Mouse (Mus musculus) adrenal gland, postnatal 14 days (tissue): Measurements from ENCODE around the gene Cxcl17. TPM values are rescaled to one million over a fixed set of nuclear protein-coding genes. Genes with fewer than 3 reads are reported as not detected.
"Not testable (repeated sequence)": the region's sequence is repeated elsewhere in the genome, so short reads cannot be mapped to it uniquely, and the experiment has no call there.

ENCODE experiments used
- DNase-seq: peaks from one replicate; pipeline ENCODE4 v3.0.0; 2021; ENCODE audit warnings: mixed read lengths
- total RNA-seq: library from RNA; stranded (reverse); gene quantifications from 2 replicates; pipeline ENCODE4 v1.2.3, GENCODE M21; 2021

The Cxcl17 gene
- total RNA-seq, 1 experiment from 2014 or later: not detected

GRCm38 (mm10) chr7:25426380-25426779, 13.7 kb upstream of the Cxcl17 start:
- not testable (repeated sequence) for DNase-seq

GRCm38 (mm10) chr7:25424429-25424828, 11.7 kb upstream of the Cxcl17 start:
- DNase-seq: peak; percentile 87

- DNase-seq: peak; percentile 34
Measured at GRCm38 (mm10) chr7:25422286-25422841, 9.7 kb upstream of the Cxcl17 start.

GRCm38 (mm10) chr7:25419943-25420342, 7.3 kb upstream of the Cxcl17 start:
- DNase-seq: no peak

- DNase-seq: no peak
Measured at GRCm38 (mm10) chr7:25419536-25419935, 6.8 kb upstream of the Cxcl17 start.

GRCm38 (mm10) chr7:25417597-25417996, 4.9 kb upstream of the Cxcl17 start:
- DNase-seq: peak; percentile 49

GRCm38 (mm10) chr7:25411861-25412260, 825 bp downstream of the Cxcl17 start:
- DNase-seq: peak; percentile 2

- no peak for DNase-seq
Measured at GRCm38 (mm10) chr7:25410969-25411615, 1.6 kb downstream of the Cxcl17 start.

- DNase-seq: peak; percentile 66
Measured at GRCm38 (mm10) chr7:25409114-25409760, 3.4 kb downstream of the Cxcl17 start.

GRCm38 (mm10) chr7:25406468-25406867, 6.2 kb downstream of the Cxcl17 start:
- DNase-seq: no peak

GRCm38 (mm10) chr7:25402671-25403101, 10.0 kb downstream of the Cxcl17 start:
- peak; percentile 86 for DNase-seq

- peak; percentile 76 for DNase-seq
Measured at GRCm38 (mm10) chr7:25401986-25402385, 10.7 kb downstream of the Cxcl17 start.

- no peak for DNase-seq
Measured at GRCm38 (mm10) chr7:25401551-25401950, 11.1 kb downstream of the Cxcl17 start.

GRCm38 (mm10) chr7:25399028-25399427, 13.7 kb downstream of the Cxcl17 start:
- not testable (repeated sequence) for DNase-seq

GRCm38 (mm10) chr7:25398610-25399009, 14.1 kb downstream of the Cxcl17 start, which contains the start of gene Lipe:
TSS of gene Lipe (minus strand) at chr7:25398710.
- DNase-seq: no peak

GRCm38 (mm10) chr7:25396621-25397020, 16.1 kb downstream of the Cxcl17 start:
- DNase-seq: no peak

- peak; percentile 98 for DNase-seq
Measured at GRCm38 (mm10) chr7:25395558-25396521, 16.8 kb downstream of the Cxcl17 start.

GRCm38 (mm10) chr7:25395186-25395557, 17.5 kb downstream of the Cxcl17 start:
- no peak for DNase-seq

GRCm38 (mm10) chr7:25394754-25395153, 17.9 kb downstream of the Cxcl17 start:
- peak; percentile 61 for DNase-seq

- DNase-seq: peak; percentile 72
Measured at GRCm38 (mm10) chr7:25393451-25394210, 19.1 kb downstream of the Cxcl17 start.

GRCm38 (mm10) chr7:25392851-25393250, 19.8 kb downstream of the Cxcl17 start:
- DNase-seq: no peak
